Mouse (Mus musculus) kidney, postnatal 0 days (tissue): ENCODE results near the gene Dennd4b. TPM values are rescaled to one million over a fixed set of nuclear protein-coding genes. Genes with fewer than 3 reads are reported as not detected.
A peak's percentile ranks its signal among the peaks of the same experiment; 100 is the strongest.
"Not testable (repeated sequence)": the region's sequence is repeated elsewhere in the genome, so short reads cannot be mapped to it uniquely, and the experiment has no call there.

Experiments used
- ATAC-seq: fragments of 200-750 bp; cut with Nextera tagmentation; replicated peaks from 2 replicates; pipeline ENCODE4 v1.8.0; 2017; ENCODE audit warnings: low read depth, moderate number of reproducible peaks, moderate TSS enrichment, moderate library complexity; ENCODE audit not compliant: low FRiP score
- DNase-seq: peaks from one replicate; pipeline ENCODE4 v3.0.0-alpha.2; 2016; ENCODE audit warnings: low spot score
- H3K27ac ChIP-seq: fragments of 300-500 bp; sonication (generic); 2 replicates; pipeline ENCODE4 v1.5.1; 2014; ENCODE audit warnings: mild to moderate bottlenecking
- H3K27me3 ChIP-seq: fragments of 300-500 bp; sonication (generic); 2 replicates; pipeline ENCODE4 v1.6.1; 2014; ENCODE audit warnings: low read length, mixed read lengths; ENCODE audit not compliant: insufficient read depth
- H3K36me3 ChIP-seq: fragments of 300-500 bp; sonication (generic); 2 replicates; pipeline ENCODE4 v1.6.1; 2014; ENCODE audit warnings: low read length, mixed read lengths; ENCODE audit not compliant: insufficient read depth
- H3K4me1 ChIP-seq: fragments of 300-500 bp; sonication (generic); replicated peaks from 2 replicates; pipeline ENCODE4 v1.6.1; 2014; ENCODE audit warnings: antibody characterized with exemption, low read length, mixed read lengths; ENCODE audit not compliant: insufficient read depth
- H3K4me2 ChIP-seq: fragments of 300-500 bp; sonication (generic); 2 replicates; pipeline ENCODE4 v1.6.1; 2014; ENCODE audit warnings: mild to moderate bottlenecking, low read length, moderate library complexity, mixed read lengths
- H3K4me3 ChIP-seq: fragments of 300-500 bp; sonication (generic); replicated peaks from 2 replicates; pipeline ENCODE4 v1.5.1; 2014; ENCODE audit warnings: low read depth, low read length
- H3K9ac ChIP-seq: fragments of 300-500 bp; sonication (generic); 2 replicates; pipeline ENCODE4 v1.6.1; 2014; ENCODE audit warnings: low read depth, low read length
- H3K9me3 ChIP-seq: fragments of 300-500 bp; sonication (generic); replicated peaks from 2 replicates; pipeline ENCODE4 v1.6.1; 2016; ENCODE audit warnings: low read length, inconsistent platforms, mixed read lengths
- CTCF ChIP-seq: IDR thresholded peaks from 2 replicates; pipeline ENCODE4 v1.5.1; 2016; ENCODE audit warnings: antibody characterized with exemption, low read depth, mild to moderate bottlenecking, moderate library complexity
- WGBS: fragments of 180-500 bp; shearing (Covaris S2); extraction: QIAGEN DNeasy Blood & Tissue Kit; methylation state at CpG from one replicate; pipeline ENCODE4 v1.1.7; 2014; 5-methylcytosine and 5-hydroxymethylcytosine counted together
- polyA plus RNA-seq: library from polyadenylated mRNA; unstranded; fragments of >200 nt; fragmentation: Nextera tagmentation; extraction: Ambion mirVana; gene quantifications from 2 replicates; pipeline ENCODE4 v1.2.1, GENCODE M21; 2015

Dennd4b gene
- polyA plus RNA-seq, 1 experiment from 2014 or later: 2.2 TPM

DNA sequence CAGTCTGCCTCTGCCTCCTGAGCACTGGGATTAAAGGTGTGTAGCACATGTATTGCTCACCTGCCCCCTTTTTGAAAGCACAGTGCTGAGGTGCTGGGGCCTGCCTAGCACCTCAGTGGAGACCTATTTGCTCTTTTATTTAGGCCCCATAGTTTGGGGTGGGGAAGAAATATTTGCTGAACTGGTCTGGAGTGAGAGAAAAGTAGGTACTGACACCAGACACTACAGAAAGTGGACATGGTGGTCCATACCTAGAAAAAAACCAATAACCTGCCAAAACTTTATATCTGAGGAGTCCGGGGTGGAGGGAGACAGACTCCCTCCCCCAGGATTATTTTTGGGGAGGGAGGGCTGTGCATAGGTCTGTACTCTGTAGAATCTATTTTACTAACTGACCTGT is 11.8 kb upstream of the Dennd4b start:
- H3K4me1 ChIP-seq, H3K27ac ChIP-seq, H3K4me3 ChIP-seq, H3K27me3 ChIP-seq, DNase-seq, H3K9me3 ChIP-seq, H3K9ac ChIP-seq, ATAC-seq: not testable (repeated sequence)
- 54% methylated on average over 1 of the region's 1 CpGs for WGBS
- Histone ChIP-seq H3K4me2 (peak overlapping the region; percentile 76; the same call in 1 of the 2 replicates), H3K36me3 (peaks cover 18% of the 10 kb centered on the region; the same call in 1 of the 2 replicates)

DNA sequence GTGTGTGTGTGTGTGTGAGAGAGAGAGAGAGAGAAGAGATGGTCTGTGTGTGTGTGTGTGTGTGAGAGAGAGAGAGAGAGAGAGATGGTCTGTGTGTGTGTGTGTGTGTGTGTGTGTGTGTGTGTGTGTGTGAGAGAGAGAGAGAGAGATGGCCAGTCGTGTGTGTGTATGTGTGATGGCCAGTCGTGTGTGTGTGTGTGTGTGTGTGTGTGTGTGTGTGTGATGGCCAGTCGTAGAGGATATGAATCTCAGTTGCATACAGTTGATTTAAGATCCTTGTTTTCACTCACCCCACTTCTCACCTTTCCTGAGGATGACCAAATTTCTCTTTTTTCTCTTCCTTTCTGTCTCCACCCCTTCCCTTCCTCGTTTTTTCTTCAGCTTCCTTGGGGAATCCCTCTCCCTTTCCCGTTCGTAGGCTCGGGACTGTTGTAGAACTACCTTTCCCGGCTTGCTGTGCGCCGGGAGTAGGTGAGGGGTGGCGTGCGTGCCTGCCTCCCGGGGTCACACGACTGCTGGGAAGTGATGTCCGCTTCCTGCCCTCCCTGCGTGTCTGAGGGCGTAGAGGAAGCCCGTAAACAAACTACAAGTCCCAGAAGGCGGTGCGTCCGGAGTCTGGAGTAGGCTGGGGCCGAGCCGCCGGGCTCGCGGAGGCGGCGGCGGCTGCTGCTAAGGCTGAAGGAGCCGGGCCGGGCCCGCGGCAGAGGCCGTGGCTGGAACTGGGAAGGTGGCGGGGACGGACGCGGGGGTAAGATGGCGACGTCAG is 11.1 kb upstream of the Dennd4b start, which contains the start of gene Crtc2:
Crtc2 (plus strand) TSS at position 511 of the 766 bp plus-strand sequence.
- H3K36me3 ChIP-seq: peaks cover 23% of the 10 kb centered on the region; the same call in 1 of the 2 replicates
- peak within 1 kb of the TSS; percentile 93 for H3K27ac ChIP-seq
- H3K9me3 ChIP-seq: no peaks in the 10 kb centered on the region
- TF ChIP-seq CTCF: no peak
- H3K27me3 ChIP-seq: no peaks in the 10 kb centered on the region
- peak within 1 kb of the TSS; percentile 92 for H3K4me3 ChIP-seq
- H3K4me1 ChIP-seq: 0 out of 2 replicates have a peak, but pooled peaks cover 6% of the 10 kb centered on the region
- H3K9ac ChIP-seq: peak within 1 kb of the TSS; percentile 87
- WGBS: under 1% methylated on average over 40 of the region's 40 CpGs
- DNase-seq (peak; percentile 99), ATAC-seq (peak; percentile 97)
- H3K4me2 ChIP-seq: peak within 1 kb of the TSS; percentile 76

DNA sequence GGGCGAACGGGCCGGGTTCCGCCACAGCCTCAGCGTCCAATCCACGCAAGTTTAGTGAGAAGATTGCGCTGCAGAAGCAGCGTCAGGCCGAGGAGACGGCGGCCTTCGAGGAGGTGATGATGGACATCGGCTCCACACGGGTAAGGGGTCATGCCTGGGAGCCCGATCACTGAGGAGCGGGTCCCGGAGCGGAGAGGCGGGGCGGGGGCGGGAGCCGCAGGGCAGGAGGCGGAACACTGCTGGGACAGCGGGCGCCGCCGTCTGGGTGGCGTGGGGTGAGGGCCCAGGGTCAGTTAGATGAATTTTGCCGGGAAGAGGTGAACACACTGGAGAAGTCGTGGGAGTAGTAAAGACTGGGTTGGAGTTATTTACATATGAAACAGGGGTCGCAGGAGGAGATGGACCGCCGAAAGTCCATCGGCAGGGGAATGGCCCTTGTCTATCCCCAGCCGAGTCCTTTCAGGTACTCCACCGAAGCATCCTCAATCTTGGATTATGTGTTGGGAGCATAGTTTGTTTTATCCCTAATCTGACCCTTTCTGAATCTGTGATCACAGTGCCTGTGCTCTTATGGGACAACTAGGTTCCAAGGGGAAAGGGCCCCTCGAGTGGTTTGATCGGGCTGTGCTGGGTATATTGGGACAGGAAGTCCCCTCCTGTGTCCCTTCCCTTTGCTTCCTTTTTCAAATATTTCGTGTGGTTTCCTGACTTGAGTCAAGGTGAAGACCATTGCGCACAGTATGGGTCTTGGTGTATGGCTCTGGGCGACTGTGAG is 10.4 kb upstream of the Dennd4b start:
- DNase-seq (peak; percentile 69), ATAC-seq (peak; percentile 80)
- no peak for TF ChIP-seq CTCF
- 0 out of 2 replicates have a peak, but pooled peaks cover 6% of the 10 kb centered on the region for H3K4me1 ChIP-seq
- peak overlapping the region; percentile 87 for H3K9ac ChIP-seq
- H3K27me3 ChIP-seq: no peaks in the 10 kb centered on the region
- peak overlapping the region; percentile 93 for H3K27ac ChIP-seq
- peak overlapping the region; percentile 92 for H3K4me3 ChIP-seq
- WGBS: under 1% methylated on average over 41 of the region's 41 CpGs
- H3K9me3 ChIP-seq: no peaks in the 10 kb centered on the region
- H3K4me2 ChIP-seq: peak overlapping the region; percentile 76
- peaks cover 31% of the 10 kb centered on the region for H3K36me3 ChIP-seq

DNA sequence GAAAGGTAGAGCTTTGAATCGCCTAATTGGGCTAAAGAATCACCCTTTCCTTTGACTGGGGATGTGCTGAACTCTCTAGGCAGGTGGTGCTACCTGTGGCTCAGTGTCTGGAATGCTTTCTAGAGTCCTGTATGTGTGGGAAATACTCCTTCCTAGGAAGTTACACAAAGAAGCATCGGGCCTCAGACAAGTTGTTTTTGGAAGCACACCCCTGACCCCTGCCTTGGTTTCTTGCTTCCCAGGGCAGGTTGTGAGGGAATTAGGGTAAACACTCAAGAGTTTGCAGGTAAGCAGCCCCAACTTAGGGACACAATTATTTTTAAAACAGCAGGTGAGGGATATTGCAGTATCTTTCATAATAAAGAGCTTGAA is 9.8 kb upstream of the Dennd4b start:
- TF ChIP-seq CTCF: no peak
- H3K27ac ChIP-seq: peak overlapping the region; percentile 93; the same call in 1 of the 2 replicates
- DNase-seq (no peak), ATAC-seq (no peak)
- peak overlapping the region; percentile 76 for H3K4me2 ChIP-seq
- H3K36me3 ChIP-seq: peaks cover 36% of the 10 kb centered on the region
- peak overlapping the region; percentile 87 for H3K9ac ChIP-seq
- H3K4me1 ChIP-seq: 0 out of 2 replicates have a peak, but pooled peaks cover 6% of the 10 kb centered on the region
- no peaks in the 10 kb centered on the region for H3K9me3 ChIP-seq
- H3K4me3 ChIP-seq: peak overlapping the region; percentile 92
- H3K27me3 ChIP-seq: no peaks in the 10 kb centered on the region
- WGBS: 2% methylated on average over 2 of the region's 2 CpGs

DNA sequence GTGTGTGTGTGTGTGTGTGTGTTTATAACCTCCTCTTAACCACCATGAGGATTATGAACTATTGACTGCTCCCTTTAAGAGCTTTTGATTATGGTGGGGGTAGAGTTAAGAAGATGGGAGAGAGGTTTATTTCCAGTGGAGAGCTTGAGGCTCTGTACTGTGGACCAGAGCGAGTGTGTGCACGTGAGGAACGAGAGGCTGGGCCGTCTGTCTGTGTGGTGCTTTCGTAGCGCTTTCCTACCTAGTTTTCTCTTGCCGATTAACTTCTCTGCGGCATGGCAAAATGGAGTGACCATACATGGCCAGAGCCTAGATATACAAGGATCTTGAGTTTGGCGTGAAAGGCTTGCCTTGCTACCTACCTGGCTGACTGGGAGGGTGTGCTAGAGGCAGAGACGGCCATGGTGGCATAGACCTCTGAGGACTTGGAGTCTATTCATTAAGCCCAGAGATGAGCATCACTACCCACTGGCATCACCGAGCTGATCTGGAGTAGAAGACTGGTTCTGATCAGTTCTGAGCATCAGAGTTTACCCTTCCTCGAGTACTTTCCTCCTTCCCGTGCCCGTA is 9.1 kb upstream of the Dennd4b start:
- no peak overlapping the region for H3K9ac ChIP-seq
- no peak for ATAC-seq
- H3K4me2 ChIP-seq: no peak overlapping the region; the same call in 1 of the 2 replicates
- DNase-seq: no peak
- H3K27me3 ChIP-seq: no peaks in the 10 kb centered on the region
- 0 out of 2 replicates have a peak overlapping the region, but pooled peaks have one; percentile 92 for H3K4me3 ChIP-seq
- no peak for TF ChIP-seq CTCF
- H3K9me3 ChIP-seq: no peaks in the 10 kb centered on the region
- 92% methylated on average over 14 of the region's 14 CpGs for whole genome bisulfite sequencing
- H3K36me3 ChIP-seq: peaks cover 42% of the 10 kb centered on the region
- H3K27ac ChIP-seq: no peak overlapping the region
- H3K4me1 ChIP-seq: 0 out of 2 replicates have a peak, but pooled peaks cover 6% of the 10 kb centered on the region
